Mouse (Mus musculus) kidney, embryonic 16.5 days (tissue): ENCODE data around the gene Obp2b. TPM values are rescaled to one million over a fixed set of nuclear protein-coding genes. Genes with fewer than 3 reads are reported as not detected.

Experiments used
- polyA plus RNA-seq: library from polyadenylated mRNA; unstranded; fragments of >200 nt; fragmentation: Nextera tagmentation; extraction: Ambion mirVana; gene quantifications from 2 replicates; pipeline ENCODE4 v1.2.1, GENCODE M21; 2015

Gene Obp2b
- polyA plus RNA-seq, 1 experiment from 2014 or later = not detected

Other genes with a start within 250 kb of the Obp2b start
- gene Lcn12, start 243.1 kb upstream of the Obp2b start, polyA plus RNA-seq = not detected in 2 replicates
- 105 and 115 TPM in 2 replicates for gene Fbxw5, start 236.3 kb upstream of the Obp2b start, polyA plus RNA-seq
- 9.5 and 9.6 TPM in 2 replicates for gene C8g, start 235.3 kb upstream of the Obp2b start, polyA plus RNA-seq
- gene Traf2, start 190.1 kb upstream of the Obp2b start, polyA plus RNA-seq = 40.6 and 43.6 TPM in 2 replicates
- 372 and 373 TPM in 2 replicates for gene Edf1, start 179.2 kb upstream of the Obp2b start, polyA plus RNA-seq
- 12.2 and 14.7 TPM in 2 replicates for gene Mamdc4, start 162.2 kb upstream of the Obp2b start, polyA plus RNA-seq
- gene Phpt1, start 161.8 kb upstream of the Obp2b start, polyA plus RNA-seq = 193 and 206 TPM in 2 replicates
- 0.18 and 0.22 TPM in 2 replicates for gene Ajm1, start 155.3 kb upstream of the Obp2b start, polyA plus RNA-seq
- gene Rabl6, start 128.5 kb upstream of the Obp2b start, polyA plus RNA-seq = 69.8 and 73.9 TPM in 2 replicates
- 0.27 and 0.33 TPM in 2 replicates for gene Ccdc183, start 119.3 kb upstream of the Obp2b start, polyA plus RNA-seq
- gene Tmem141, start 115.0 kb upstream of the Obp2b start, polyA plus RNA-seq = 36.1 and 37.6 TPM in 2 replicates
- gene Fcna, start 109.0 kb upstream of the Obp2b start, polyA plus RNA-seq = 2.6 and 3.2 TPM in 2 replicates
- gene Lcn8, start 83.9 kb upstream of the Obp2b start, polyA plus RNA-seq = not detected in 2 replicates
- gene Lcn5, start 79.1 kb upstream of the Obp2b start, polyA plus RNA-seq = not detected in 2 replicates
- not detected in 2 replicates for gene Lcn6, start 60.2 kb upstream of the Obp2b start, polyA plus RNA-seq
- not detected in 2 replicates for gene Lcn10, start 54.3 kb upstream of the Obp2b start, polyA plus RNA-seq
- gene Obp2a, start 37.0 kb upstream of the Obp2b start, polyA plus RNA-seq = 0.24 TPM in 1 of 2 replicates, not detected in the other
- gene Bmyc, start 30.3 kb upstream of the Obp2b start, polyA plus RNA-seq = 89.0 and 91.6 TPM in 2 replicates
- not detected in 2 replicates for gene Lcn3, start 28.6 kb downstream of the Obp2b start, polyA plus RNA-seq
- gene Lcn11, start 40.0 kb downstream of the Obp2b start, polyA plus RNA-seq = not detected in 2 replicates
- not detected in 2 replicates for gene Gm13539, start 45.2 kb downstream of the Obp2b start, polyA plus RNA-seq
- gene Glt6d1, start 78.8 kb downstream of the Obp2b start, polyA plus RNA-seq = not detected in 2 replicates
- not detected in 2 replicates for gene Lcn9, start 86.1 kb downstream of the Obp2b start, polyA plus RNA-seq
- 0.24 TPM in 1 of 2 replicates, not detected in the other for gene Sohlh1, start 110.2 kb downstream of the Obp2b start, polyA plus RNA-seq
- 0.74 and 0.91 TPM in 2 replicates for gene Kcnt1, start 126.7 kb downstream of the Obp2b start, polyA plus RNA-seq
- 9.2 and 10.2 TPM in 2 replicates for gene Camsap1, start 246.3 kb downstream of the Obp2b start, polyA plus RNA-seq